Mouse (Mus musculus) limb, embryonic 13.5 days (tissue): ENCODE results near the gene Filip1l. TPM values are rescaled to one million over a fixed set of nuclear protein-coding genes. Genes with fewer than 3 reads are reported as not detected.
A peak's percentile ranks its signal among the peaks of the same experiment; 100 is the strongest.

ENCODE experiments used
- ATAC-seq: fragments of 200-750 bp; cut with Nextera tagmentation; 2 replicates; pipeline ENCODE4 v1.8.0; 2017; ENCODE audit warnings: low read depth, moderate number of reproducible peaks, moderate TSS enrichment; ENCODE audit not compliant: low FRiP score
- H3K27ac ChIP-seq: fragments of 300-500 bp; sonication (generic); 2 replicates; pipeline ENCODE4 v1.5.1; 2015; ENCODE audit warnings: inconsistent platforms, mild to moderate bottlenecking, moderate library complexity
- H3K27me3 ChIP-seq: fragments of 300-500 bp; sonication (generic); 2 replicates; pipeline ENCODE4 v1.6.1; 2015; ENCODE audit warnings: mild to moderate bottlenecking, inconsistent platforms
- H3K36me3 ChIP-seq: fragments of 300-500 bp; sonication (generic); 2 replicates; pipeline ENCODE4 v1.6.1; 2015; ENCODE audit warnings: inconsistent platforms, mild to moderate bottlenecking, moderate library complexity
- H3K4me1 ChIP-seq: fragments of 300-500 bp; sonication (generic); 2 replicates; pipeline ENCODE4 v1.6.1; 2015; ENCODE audit warnings: inconsistent platforms
- H3K4me2 ChIP-seq: fragments of 300-500 bp; sonication (generic); replicated peaks from 2 replicates; pipeline ENCODE4 v1.6.1; 2015; ENCODE audit warnings: inconsistent platforms, mild to moderate bottlenecking, moderate library complexity
- H3K4me3 ChIP-seq: fragments of 300-500 bp; sonication (generic); 2 replicates; pipeline ENCODE4 v1.5.1; 2015; ENCODE audit warnings: moderate library complexity, mild to moderate bottlenecking, inconsistent platforms
- H3K9ac ChIP-seq: fragments of 300-500 bp; sonication (generic); 2 replicates; pipeline ENCODE4 v1.6.1; 2015; ENCODE audit warnings: mild to moderate bottlenecking, inconsistent platforms
- H3K9me3 ChIP-seq: fragments of 300-500 bp; sonication (generic); 2 replicates; pipeline ENCODE4 v1.6.1; 2016; ENCODE audit warnings: inconsistent platforms
- WGBS: fragments of 180-500 bp; shearing (Covaris S2); methylation state at CpG from one replicate; pipeline ENCODE4 v1.1.7; 2015; 5-methylcytosine and 5-hydroxymethylcytosine counted together
- polyA plus RNA-seq: library from polyadenylated mRNA; unstranded; fragments of >200 nt; fragmentation: Nextera tagmentation; extraction: Ambion mirVana; gene quantifications from 2 replicates; pipeline ENCODE4 v1.2.1, GENCODE M21; 2015

The Filip1l gene
- polyA plus RNA-seq, 1 experiment from 2014 or later: 37.3 TPM

DNA sequence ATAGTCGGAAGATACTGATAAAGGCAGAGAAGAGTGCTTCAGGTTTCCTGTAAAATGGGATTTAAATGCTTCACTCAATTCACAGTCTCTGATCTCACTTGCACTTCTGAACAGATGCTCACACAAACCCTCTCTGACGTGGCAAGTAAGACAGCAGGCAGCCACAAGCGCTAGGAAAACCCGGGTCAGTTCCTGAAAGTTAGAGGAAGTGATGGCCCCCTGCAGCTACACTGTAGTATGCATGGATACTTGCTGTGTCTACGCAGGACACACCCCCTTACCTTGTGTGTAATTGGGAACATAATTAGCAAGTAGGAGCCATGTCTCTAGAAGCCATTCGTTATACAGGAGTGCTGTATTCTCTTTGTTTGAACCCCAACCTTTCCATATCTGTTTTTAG lies 129.4 kb downstream of the Filip1l start:
- no peak overlapping the region for H3K27ac ChIP-seq
- WGBS: 53% methylated on average over 6 of the region's 6 CpGs
- H3K27me3 ChIP-seq: no peaks in the 10 kb centered on the region
- H3K4me2 ChIP-seq: no peak overlapping the region
- no peak overlapping the region for H3K4me3 ChIP-seq
- no peak for ATAC-seq
- H3K36me3 ChIP-seq: no peaks in the 10 kb centered on the region
- no peak overlapping the region for H3K9ac ChIP-seq
- peaks cover 17% of the 10 kb centered on the region for H3K4me1 ChIP-seq
- no peaks in the 10 kb centered on the region for H3K9me3 ChIP-seq

DNA sequence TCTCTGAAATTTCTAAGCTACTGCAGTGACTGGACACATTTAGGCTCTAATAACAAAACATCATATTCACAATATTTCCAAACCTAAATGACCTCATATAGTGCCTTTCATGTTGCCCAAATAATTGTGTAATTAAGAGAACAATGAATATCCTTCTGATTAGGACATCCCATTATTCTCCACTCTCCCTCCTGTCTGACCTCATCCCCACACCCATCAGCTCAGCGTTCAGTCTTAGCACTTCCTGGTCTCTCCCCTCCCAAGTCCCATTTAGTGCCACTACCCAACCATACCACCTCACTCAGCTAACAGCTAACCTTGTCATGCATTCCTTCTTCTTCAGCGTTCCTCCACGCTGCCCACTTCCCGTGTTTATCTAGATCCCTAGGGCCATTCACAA lies 130.0 kb downstream of the Filip1l start:
- no peak for ATAC-seq
- Histone ChIP-seq H3K4me2 (no peak overlapping the region), H3K4me3 (no peak overlapping the region), H3K4me1 (peaks cover 24% of the 10 kb centered on the region), H3K9ac (no peak overlapping the region), H3K27me3 (no peaks in the 10 kb centered on the region), H3K27ac (no peak overlapping the region), H3K36me3 (no peaks in the 10 kb centered on the region), H3K9me3 (no peaks in the 10 kb centered on the region)
- WGBS: 75% methylated on average over 4 of the region's 4 CpGs

DNA sequence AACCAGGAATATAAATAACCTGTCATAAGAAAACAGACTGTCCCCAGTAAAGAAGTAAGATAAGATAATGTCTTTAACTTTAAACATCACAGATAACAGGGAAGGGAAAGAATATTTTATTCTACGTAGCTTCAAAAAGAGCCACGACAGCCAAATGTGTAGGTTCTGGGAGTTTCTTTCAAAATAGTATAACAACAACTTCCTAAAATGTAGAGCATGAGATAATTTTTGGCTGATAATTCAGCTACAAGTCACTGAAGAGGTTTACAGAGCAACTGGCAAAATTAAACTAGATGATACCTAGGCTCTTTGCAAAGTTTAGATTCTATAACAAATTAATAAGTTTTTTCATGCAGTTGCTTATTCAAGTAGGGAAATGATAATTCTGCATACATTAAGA lies 130.6 kb downstream of the Filip1l start:
- no peaks in the 10 kb centered on the region for H3K36me3 ChIP-seq
- 88% methylated on average over 2 of the region's 2 CpGs for WGBS
- H3K27ac ChIP-seq: no peak overlapping the region
- H3K4me2 ChIP-seq: no peak overlapping the region
- ATAC-seq: no peak
- H3K9me3 ChIP-seq: no peaks in the 10 kb centered on the region
- no peak overlapping the region for H3K4me3 ChIP-seq
- no peaks in the 10 kb centered on the region for H3K27me3 ChIP-seq
- peaks cover 25% of the 10 kb centered on the region for H3K4me1 ChIP-seq
- no peak overlapping the region for H3K9ac ChIP-seq

DNA sequence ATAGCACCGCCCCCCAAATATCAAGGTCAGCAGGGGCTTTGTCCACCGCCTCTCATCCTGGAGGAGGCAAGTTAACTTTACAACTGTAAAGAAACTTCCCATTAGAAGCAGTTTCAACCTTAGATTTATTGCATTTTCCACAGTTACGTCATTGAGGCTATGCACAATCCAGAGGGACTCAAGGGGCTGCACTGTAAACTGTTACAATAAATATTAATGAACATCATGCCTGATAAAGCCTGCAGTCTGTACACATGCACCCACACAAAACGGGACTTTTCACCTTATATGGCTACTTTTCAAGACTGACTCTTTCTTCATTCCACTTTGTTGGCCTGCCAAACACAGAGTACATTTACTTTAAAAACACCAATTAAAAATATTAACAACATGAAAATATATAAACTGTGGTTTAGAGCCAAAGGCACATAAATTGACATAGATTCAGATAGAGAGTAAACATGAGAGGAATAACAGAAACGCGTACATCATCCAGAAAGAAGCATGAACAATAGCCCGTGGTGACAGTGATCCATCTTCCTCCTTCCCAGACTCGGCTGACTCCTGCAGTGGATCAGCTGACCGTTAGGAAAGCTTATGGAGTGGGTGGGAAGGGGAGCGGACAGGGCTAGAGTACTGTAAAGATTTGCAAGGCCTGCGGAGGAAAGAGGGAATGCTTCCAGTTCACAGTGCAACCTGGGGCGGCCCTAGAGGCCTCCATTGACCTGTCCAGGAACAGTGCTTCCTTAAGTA lies 131.3 kb downstream of the Filip1l start:
- Histone ChIP-seq H3K4me2 (no peak overlapping the region), H3K27ac (peak overlapping the region; percentile 72; the same call in 1 of the 2 replicates)
- WGBS: 45% methylated on average over 12 of the region's 12 CpGs

DNA sequence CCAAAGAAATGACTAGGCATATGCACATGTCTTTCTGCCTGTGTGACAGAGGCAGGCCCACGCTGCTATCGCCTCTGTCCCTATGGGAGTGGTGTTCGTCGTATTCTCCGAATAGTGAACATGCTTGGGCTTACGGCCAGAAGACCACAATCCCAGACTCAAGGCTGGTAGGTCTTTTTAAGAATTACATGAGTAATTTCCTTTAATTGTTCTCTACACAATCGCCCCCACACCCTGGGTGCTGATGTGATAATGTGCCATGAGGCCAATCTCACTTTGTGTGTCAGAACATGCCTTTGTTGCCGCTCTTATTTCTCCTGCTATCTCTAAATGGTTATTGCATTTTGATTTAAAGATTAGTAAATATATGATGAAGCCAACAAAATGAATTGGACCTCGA lies 132.4 kb downstream of the Filip1l start:
- WGBS: 70% methylated on average over 9 of the region's 9 CpGs
- Histone ChIP-seq H3K27me3 (no peaks in the 10 kb centered on the region), H3K4me1 (peaks cover 25% of the 10 kb centered on the region), H3K9ac (no peak overlapping the region), H3K4me2 (no peak overlapping the region), H3K36me3 (no peaks in the 10 kb centered on the region), H3K27ac (no peak overlapping the region), H3K9me3 (no peaks in the 10 kb centered on the region), H3K4me3 (no peak overlapping the region)
- no peak for ATAC-seq

More for the DNA sequence above, 131.3 kb downstream of the Filip1l start:
- no peaks in the 10 kb centered on the region for H3K27me3 ChIP-seq
- no peak overlapping the region for H3K9ac ChIP-seq
- peaks cover 25% of the 10 kb centered on the region for H3K4me1 ChIP-seq
- no peaks in the 10 kb centered on the region for H3K9me3 ChIP-seq
- H3K36me3 ChIP-seq: no peaks in the 10 kb centered on the region
- ATAC-seq: peak; percentile 91
- H3K4me3 ChIP-seq: no peak overlapping the region

DNA sequence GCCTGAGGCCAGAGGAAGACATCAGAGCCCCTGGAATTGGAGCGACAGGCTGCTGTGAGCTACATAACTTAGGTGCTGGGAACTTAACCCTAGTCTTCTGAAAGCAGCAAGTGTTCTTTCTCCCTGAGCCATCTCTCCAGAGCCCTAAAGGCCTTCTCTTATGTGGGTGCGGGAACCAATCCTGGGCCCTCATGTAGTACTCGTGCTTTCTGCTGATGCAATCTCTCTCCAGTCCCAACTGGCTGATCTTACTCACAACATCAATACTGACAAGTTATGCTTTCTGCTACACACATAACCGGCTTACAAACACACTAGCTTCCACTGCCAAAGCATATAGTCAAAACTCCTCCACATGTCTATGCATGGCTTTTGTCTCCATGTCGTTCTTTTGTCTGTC lies 133.4 kb downstream of the Filip1l start:
- no peak for ATAC-seq

DNA sequence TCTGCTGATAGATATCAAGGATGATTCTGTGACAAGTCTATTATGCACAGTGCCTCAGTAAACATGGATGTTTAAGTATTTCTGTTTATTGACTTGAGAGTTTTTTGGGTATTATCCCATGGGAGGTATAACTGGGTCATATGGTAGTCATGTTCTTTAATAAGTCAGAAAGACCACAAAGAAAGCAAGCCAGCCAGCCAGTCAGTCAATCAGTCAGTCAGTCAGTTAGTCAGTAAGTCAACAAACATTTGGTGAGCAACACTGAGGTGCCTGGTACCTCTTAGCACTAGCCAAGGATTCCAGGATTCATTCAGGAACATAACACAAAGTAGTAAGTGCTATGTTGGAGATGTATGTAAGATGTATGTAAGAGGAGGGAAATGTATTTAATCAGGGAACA lies 135.8 kb downstream of the Filip1l start:
- Histone ChIP-seq H3K36me3 (no peaks in the 10 kb centered on the region), H3K9me3 (no peaks in the 10 kb centered on the region), H3K4me3 (no peak overlapping the region), H3K4me2 (no peak overlapping the region), H3K27ac (no peak overlapping the region), H3K4me1 (peaks cover 18% of the 10 kb centered on the region), H3K9ac (no peak overlapping the region), H3K27me3 (no peaks in the 10 kb centered on the region)
- no peak for ATAC-seq

More for the DNA sequence above, 133.4 kb downstream of the Filip1l start:
- Histone ChIP-seq H3K4me2 (no peak overlapping the region), H3K9me3 (no peaks in the 10 kb centered on the region), H3K36me3 (no peaks in the 10 kb centered on the region), H3K27me3 (no peaks in the 10 kb centered on the region), H3K4me3 (no peak overlapping the region), H3K9ac (no peak overlapping the region), H3K4me1 (peaks cover 25% of the 10 kb centered on the region), H3K27ac (no peak overlapping the region)
- 89% methylated on average over 5 of the region's 5 CpGs for WGBS

DNA sequence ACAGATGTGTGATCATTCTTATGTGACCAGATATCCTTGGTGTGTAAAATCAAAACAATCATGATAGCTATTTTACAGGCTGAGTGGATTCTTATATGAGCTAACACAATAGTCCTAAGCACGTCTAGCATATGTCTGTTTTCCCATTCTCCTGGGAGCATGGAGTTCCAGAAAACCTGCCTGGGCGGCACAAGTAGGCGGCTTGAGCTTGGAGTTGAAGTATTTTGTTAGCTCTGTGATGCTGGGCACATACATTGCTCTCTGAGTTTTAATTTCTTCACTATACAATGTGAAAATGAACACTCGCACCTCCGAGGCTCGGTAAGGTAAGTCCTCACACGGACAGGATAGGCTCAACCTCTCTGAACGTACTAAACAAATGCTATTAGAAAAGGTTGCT lies 137.8 kb downstream of the Filip1l start:
- Histone ChIP-seq H3K4me1 (peaks cover 14% of the 10 kb centered on the region), H3K9ac (no peak overlapping the region), H3K4me2 (no peak overlapping the region), H3K4me3 (no peak overlapping the region), H3K27me3 (no peaks in the 10 kb centered on the region), H3K9me3 (no peaks in the 10 kb centered on the region), H3K36me3 (no peaks in the 10 kb centered on the region), H3K27ac (no peak overlapping the region)
- 85% methylated on average over 8 of the region's 8 CpGs for WGBS
- no peak for ATAC-seq

DNA sequence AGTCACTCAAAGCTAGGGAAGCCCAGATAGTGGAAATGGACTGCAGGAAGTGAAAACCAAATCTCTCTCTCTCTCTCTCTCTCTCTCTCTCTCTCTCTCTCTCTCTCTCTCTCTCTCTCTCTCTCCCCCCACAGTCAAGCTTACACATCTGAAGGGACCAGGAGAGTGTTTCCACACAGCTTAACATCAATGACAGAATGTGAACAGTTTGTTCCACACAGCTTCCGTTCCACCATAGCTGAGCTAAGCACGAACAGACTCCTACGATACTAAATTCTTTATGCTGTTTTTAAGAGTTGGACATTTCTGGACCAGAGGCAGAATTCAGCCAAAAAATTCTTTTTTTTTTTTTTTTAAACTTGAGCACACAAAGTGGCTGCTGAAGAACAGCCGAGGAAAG lies 139.0 kb downstream of the Filip1l start:
- no peaks in the 10 kb centered on the region for H3K36me3 ChIP-seq
- no peak overlapping the region for H3K4me2 ChIP-seq
- H3K9me3 ChIP-seq: no peaks in the 10 kb centered on the region
- H3K27me3 ChIP-seq: no peaks in the 10 kb centered on the region
- H3K4me1 ChIP-seq: peaks cover 13% of the 10 kb centered on the region
- no peak for ATAC-seq
- no peak overlapping the region for H3K9ac ChIP-seq
- 86% methylated on average over 4 of the region's 4 CpGs for WGBS
- H3K27ac ChIP-seq: no peak overlapping the region
- no peak overlapping the region for H3K4me3 ChIP-seq

DNA sequence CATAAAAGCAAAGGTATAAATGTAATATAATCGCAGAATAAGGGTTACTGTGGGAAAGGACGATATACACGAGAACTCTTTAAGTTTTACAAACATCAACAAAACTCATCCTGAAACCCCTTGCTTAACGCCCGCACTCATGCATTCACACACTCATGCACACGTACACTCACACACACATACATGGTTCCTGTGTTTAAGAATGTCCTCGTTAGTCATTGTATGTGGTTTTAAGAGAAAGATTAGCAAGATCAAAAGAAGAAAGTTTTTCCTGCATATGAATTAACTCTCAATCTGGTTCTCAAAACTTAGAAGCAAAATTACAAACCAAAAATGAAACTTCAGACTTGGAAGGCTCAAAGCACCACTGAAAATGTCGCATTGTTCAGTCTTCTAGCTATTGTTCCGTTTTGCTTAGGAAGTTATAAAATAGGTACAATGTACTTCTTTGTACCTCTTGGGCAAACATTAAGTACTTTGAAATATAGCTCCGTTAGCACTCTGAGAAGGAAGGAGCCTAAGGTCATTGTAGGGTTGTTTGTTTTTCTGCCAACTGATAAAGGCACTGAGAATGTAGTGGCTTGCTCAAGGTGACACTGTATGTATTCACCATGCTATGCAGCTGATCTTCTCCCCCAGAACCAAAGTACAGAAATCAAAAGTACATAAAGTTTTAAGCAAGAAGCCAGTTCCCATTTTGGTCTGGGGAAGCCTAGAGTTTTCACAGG lies 142.7 kb downstream of the Filip1l start:
- Histone ChIP-seq H3K36me3 (no peaks in the 10 kb centered on the region), H3K9me3 (no peaks in the 10 kb centered on the region), H3K27ac (no peak overlapping the region), H3K4me2 (no peak overlapping the region), H3K27me3 (no peaks in the 10 kb centered on the region), H3K4me1 (peaks cover 3% of the 10 kb centered on the region; the same call in 1 of the 2 replicates), H3K4me3 (no peak overlapping the region), H3K9ac (no peak overlapping the region)
- WGBS: 78% methylated on average over 10 of the region's 10 CpGs
- no peak for ATAC-seq

DNA sequence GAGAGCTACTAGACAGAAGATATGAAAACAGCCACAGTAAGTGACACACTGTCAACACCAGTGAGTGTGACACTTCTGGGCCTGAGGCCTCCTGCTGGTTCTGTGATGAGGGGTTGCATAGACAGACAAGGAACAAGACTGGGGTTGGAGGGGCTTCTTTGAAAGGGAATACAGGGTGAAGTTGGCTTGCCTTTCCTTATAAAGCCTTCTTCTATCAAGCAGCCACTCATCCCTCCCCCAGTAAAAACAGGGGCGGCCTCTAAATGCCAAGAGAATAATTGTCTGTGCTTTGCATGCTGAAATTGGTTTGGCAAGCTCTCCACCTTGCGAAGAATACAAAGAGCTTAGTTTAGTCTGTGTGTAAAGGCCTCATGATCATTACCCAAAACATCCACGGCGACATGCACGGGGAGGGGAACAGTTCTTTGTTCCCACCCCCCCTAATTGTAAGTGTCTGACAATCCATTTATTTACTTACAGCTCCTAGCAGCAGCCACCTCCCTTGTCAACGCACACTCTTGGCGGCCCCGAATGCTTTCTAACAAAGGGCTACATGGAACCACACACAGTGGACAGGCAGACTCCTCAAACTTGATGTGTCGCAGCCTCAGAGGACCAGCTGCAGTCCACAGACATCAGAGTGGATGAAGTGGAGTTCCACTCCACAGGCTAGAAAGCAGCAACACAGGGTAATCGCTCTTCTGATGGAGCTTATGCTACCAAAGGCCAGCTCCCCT lies 143.7 kb downstream of the Filip1l start:
- H3K4me3 ChIP-seq: no peak overlapping the region
- no peaks in the 10 kb centered on the region for H3K36me3 ChIP-seq
- H3K9me3 ChIP-seq: no peaks in the 10 kb centered on the region
- H3K4me2 ChIP-seq: no peak overlapping the region
- 83% methylated on average over 10 of the region's 10 CpGs for whole genome bisulfite sequencing
- H3K27ac ChIP-seq: no peak overlapping the region
- no peaks in the 10 kb centered on the region for H3K27me3 ChIP-seq
- H3K4me1 ChIP-seq: peaks cover 9% of the 10 kb centered on the region
- ATAC-seq: no peak
- no peak overlapping the region for H3K9ac ChIP-seq

DNA sequence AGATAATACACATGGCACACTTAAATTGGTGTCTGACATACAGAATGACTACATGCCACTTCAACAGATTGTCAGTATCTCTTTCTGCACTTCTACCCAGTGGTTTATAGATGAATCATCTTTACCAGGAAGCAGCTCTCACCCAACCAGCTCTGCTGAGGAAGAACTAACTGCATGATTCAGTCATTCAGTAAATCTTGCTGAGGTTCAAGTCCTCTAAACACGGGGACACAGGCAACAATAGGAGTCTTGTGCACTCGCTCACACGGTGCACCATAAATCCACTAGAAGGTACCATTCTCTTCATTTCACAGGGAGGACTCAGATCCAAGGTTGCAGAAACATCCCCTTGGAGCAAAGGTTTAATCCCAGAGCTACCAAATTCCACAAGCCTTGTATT lies 148.0 kb downstream of the Filip1l start:
- no peak overlapping the region for H3K4me3 ChIP-seq
- 65% methylated on average over 3 of the region's 3 CpGs for WGBS

More for the DNA sequence above, 148.0 kb downstream of the Filip1l start:
- H3K27me3 ChIP-seq: no peaks in the 10 kb centered on the region
- ATAC-seq: no peak
- H3K36me3 ChIP-seq: no peaks in the 10 kb centered on the region
- no peak overlapping the region for H3K4me2 ChIP-seq
- peaks cover 9% of the 10 kb centered on the region for H3K4me1 ChIP-seq
- H3K27ac ChIP-seq: no peak overlapping the region
- H3K9ac ChIP-seq: no peak overlapping the region
- H3K9me3 ChIP-seq: no peaks in the 10 kb centered on the region
